Mouse (Mus musculus): ENCODE measurements at regions not wholly inside any gene's neighbourhood (a gene's known extent, or its start where the extent isn't known, plus 50 kb on each side); places are given as distances from the start of the nearest gene placed in this dataset.

- Histone ChIP-seq H3K36me3 (ENCODE audit: control insufficient read depth, insufficient read depth) (no peaks in the 10 kb centered on the region), H3K4me3 (ENCODE audit: insufficient read depth, poor library complexity, severe bottlenecking) (no peak overlapping the region), H3ac (ENCODE audit: control insufficient read depth, insufficient read length, low read depth) (no peak overlapping the region), H3K79me2 (ENCODE audit: control insufficient read depth, insufficient read depth) (no peaks in the 10 kb centered on the region), H3K79me3 (ENCODE audit: low read depth) (no peaks in the 10 kb centered on the region), H3K27me3 (ENCODE audit: control insufficient read depth, insufficient read depth, insufficient read length) (no peaks in the 10 kb centered on the region)
- no peak for TF ChIP-seq CTCF (IDR thresholded peaks at IDR 0.05; ENCODE audit: control insufficient read depth, insufficient read depth, insufficient read length)
- no peak for TF ChIP-seq USF1 (IDR thresholded peaks at IDR 0.05; ENCODE audit: low read depth)
- no peak for TF ChIP-seq MAX (IDR thresholded peaks at IDR 0.05)
- TF ChIP-seq MYOD1 (IDR thresholded peaks at IDR 0.05; ENCODE audit: control insufficient read depth, insufficient read length, low read depth), result no peak
- no peak for TF ChIP-seq FOSL1 (IDR thresholded peaks at IDR 0.05; ENCODE audit: insufficient read depth, low read length, poor library complexity, severe bottlenecking)
- no peak for TF ChIP-seq CEBPB (IDR thresholded peaks at IDR 0.05; ENCODE audit: low read depth)
- TF ChIP-seq MYOG (IDR thresholded peaks at IDR 0.05; ENCODE audit: control insufficient read depth, extremely low read depth, insufficient read length), result no peak
Observed at GRCm38 (mm10) chr13:59370141-59370816, 214.7 kb downstream of the Agtpbp1 start.

- H3K79me2 ChIP-seq (ENCODE audit: control insufficient read depth, insufficient read depth), result no peaks in the 10 kb centered on the region
- no peaks in the 10 kb centered on the region for H3K36me3 ChIP-seq (ENCODE audit: control insufficient read depth, insufficient read depth)
- no peak overlapping the region for H3K4me3 ChIP-seq (ENCODE audit: insufficient read depth, poor library complexity, severe bottlenecking)
- no peak overlapping the region for H3ac ChIP-seq (ENCODE audit: control insufficient read depth, insufficient read length, low read depth)
- H3K79me3 ChIP-seq (ENCODE audit: low read depth), result no peaks in the 10 kb centered on the region
- no peaks in the 10 kb centered on the region for H3K27me3 ChIP-seq (ENCODE audit: control insufficient read depth, insufficient read depth, insufficient read length)
- no peak for TF ChIP-seq MYOD1 (IDR thresholded peaks at IDR 0.05; ENCODE audit: control insufficient read depth, insufficient read length, low read depth)
- TF ChIP-seq MAX (IDR thresholded peaks at IDR 0.05), result no peak
- TF ChIP-seq CEBPB (IDR thresholded peaks at IDR 0.05; ENCODE audit: low read depth), result no peak
- no peak for TF ChIP-seq FOSL1 (IDR thresholded peaks at IDR 0.05; ENCODE audit: insufficient read depth, low read length, poor library complexity, severe bottlenecking)
- TF ChIP-seq MYOG (IDR thresholded peaks at IDR 0.05; ENCODE audit: control insufficient read depth, extremely low read depth, insufficient read length), result no peak
- TF ChIP-seq USF1 (IDR thresholded peaks at IDR 0.05; ENCODE audit: low read depth), result no peak
- no peak for TF ChIP-seq CTCF (IDR thresholded peaks at IDR 0.05; ENCODE audit: control insufficient read depth, insufficient read depth, insufficient read length)
Observed at GRCm38 (mm10) chr13:59368550-59369449, 216.2 kb downstream of the Agtpbp1 start.

- H3K79me2 ChIP-seq (ENCODE audit: control insufficient read depth, insufficient read depth), result no peaks in the 10 kb centered on the region
- TF ChIP-seq USF1 (IDR thresholded peaks at IDR 0.05; ENCODE audit: low read depth) (no peak), CTCF (IDR thresholded peaks at IDR 0.05; ENCODE audit: control insufficient read depth, insufficient read depth, insufficient read length) (peak; percentile 38)
- peaks cover 4% of the 10 kb centered on the region for H3K27me3 ChIP-seq (ENCODE audit: control insufficient read depth, insufficient read depth, insufficient read length)
- H3K79me3 ChIP-seq (ENCODE audit: low read depth), result no peaks in the 10 kb centered on the region
- H3K36me3 ChIP-seq (ENCODE audit: control insufficient read depth, insufficient read depth), result no peaks in the 10 kb centered on the region
- no peak overlapping the region for H3K4me3 ChIP-seq (ENCODE audit: insufficient read depth, poor library complexity, severe bottlenecking)
- H3ac ChIP-seq (ENCODE audit: control insufficient read depth, insufficient read length, low read depth), result no peak overlapping the region
Observed at GRCm38 (mm10) chr13:59365460-59365859, 219.6 kb downstream of the Agtpbp1 start.

- Histone ChIP-seq H3K79me3 (ENCODE audit: low read depth) (no peaks in the 10 kb centered on the region), H3K4me3 (ENCODE audit: insufficient read depth, poor library complexity, severe bottlenecking) (no peak overlapping the region), H3ac (ENCODE audit: control insufficient read depth, insufficient read length, low read depth) (no peak overlapping the region), H3K36me3 (ENCODE audit: control insufficient read depth, insufficient read depth) (no peaks in the 10 kb centered on the region), H3K27me3 (ENCODE audit: control insufficient read depth, insufficient read depth, insufficient read length) (peaks cover 4% of the 10 kb centered on the region), H3K79me2 (ENCODE audit: control insufficient read depth, insufficient read depth) (no peaks in the 10 kb centered on the region)
- TF ChIP-seq FOSL1 (IDR thresholded peaks at IDR 0.05; ENCODE audit: insufficient read depth, low read length, poor library complexity, severe bottlenecking), result no peak
- no peak for TF ChIP-seq MAX (IDR thresholded peaks at IDR 0.05)
- TF ChIP-seq MYOG (IDR thresholded peaks at IDR 0.05; ENCODE audit: control insufficient read depth, extremely low read depth, insufficient read length), result no peak
- no peak for TF ChIP-seq MYOD1 (IDR thresholded peaks at IDR 0.05; ENCODE audit: control insufficient read depth, insufficient read length, low read depth)
- TF ChIP-seq USF1 (IDR thresholded peaks at IDR 0.05; ENCODE audit: low read depth), result no peak
- TF ChIP-seq CTCF (IDR thresholded peaks at IDR 0.05; ENCODE audit: control insufficient read depth, insufficient read depth, insufficient read length), result no peak
- TF ChIP-seq CEBPB (IDR thresholded peaks at IDR 0.05; ENCODE audit: low read depth), result no peak
Observed at GRCm38 (mm10) chr13:59363428-59363827, 221.6 kb downstream of the Agtpbp1 start.

GRCm38 (mm10) chr13:59361323-59361722, 223.7 kb downstream of the Agtpbp1 start:
- no peak for TF ChIP-seq USF1 (IDR thresholded peaks at IDR 0.05; ENCODE audit: low read depth)
- no peak for TF ChIP-seq CTCF (IDR thresholded peaks at IDR 0.05; ENCODE audit: control insufficient read depth, insufficient read depth, insufficient read length)
- no peak for TF ChIP-seq MAX (IDR thresholded peaks at IDR 0.05)
- no peak for TF ChIP-seq FOSL1 (IDR thresholded peaks at IDR 0.05; ENCODE audit: insufficient read depth, low read length, poor library complexity, severe bottlenecking)
- TF ChIP-seq MYOD1 (IDR thresholded peaks at IDR 0.05; ENCODE audit: control insufficient read depth, insufficient read length, low read depth), result no peak
- TF ChIP-seq CEBPB (IDR thresholded peaks at IDR 0.05; ENCODE audit: low read depth), result no peak
- no peak for TF ChIP-seq MYOG (IDR thresholded peaks at IDR 0.05; ENCODE audit: control insufficient read depth, extremely low read depth, insufficient read length)
- Histone ChIP-seq H3K36me3 (ENCODE audit: control insufficient read depth, insufficient read depth) (no peaks in the 10 kb centered on the region), H3K79me3 (ENCODE audit: low read depth) (no peaks in the 10 kb centered on the region), H3K4me3 (ENCODE audit: insufficient read depth, poor library complexity, severe bottlenecking) (no peak overlapping the region), H3K27me3 (ENCODE audit: control insufficient read depth, insufficient read depth, insufficient read length) (peaks cover 4% of the 10 kb centered on the region), H3K79me2 (ENCODE audit: control insufficient read depth, insufficient read depth) (no peaks in the 10 kb centered on the region), H3ac (ENCODE audit: control insufficient read depth, insufficient read length, low read depth) (no peak overlapping the region)

Measured in C2C12 (cell line).